Mouse (Mus musculus) heart, adult 9 months (tissue): ENCODE measurements around the gene Zfp324.

Experiments
- DNase-seq, 2 experiments: peaks; one replicate each; pipeline ENCODE4 v3.0.0; 2022; ENCODE audit warnings: low spot score in 2 of 2

Gene Zfp324

GRCm38 (mm10) chr7:13009143-13010004 lies 43.7 kb downstream of the Zfp324 start:
- peak; percentile 89 to 95 for DNase-seq

GRCm38 (mm10) chr7:13010005-13010908 lies 44.6 kb downstream of the Zfp324 start, which contains the start of gene Zbtb45:
Gene Zbtb45 (minus strand): TSS chr7:13010034.
- DNase-seq = no peak

GRCm38 (mm10) chr7:13013671-13014070 lies 48.0 kb downstream of the Zfp324 start:
- no peak for DNase-seq

GRCm38 (mm10) chr7:13014275-13014839 lies 48.7 kb downstream of the Zfp324 start:
- DNase-seq = no peak

GRCm38 (mm10) chr7:13015217-13015616 lies 49.6 kb downstream of the Zfp324 start:
- DNase-seq = no peak

GRCm38 (mm10) chr7:13022773-13023535 lies 57.3 kb downstream of the Zfp324 start:
- DNase-seq = peak; percentile 56 to 73
